Mouse (Mus musculus) liver, adult (tissue): ENCODE measurements at regions not wholly inside any gene's neighbourhood (a gene's known extent, or its start where the extent isn't known, plus 50 kb on each side); places are given as distances from the start of the nearest gene placed in this dataset.

Experiments
- GATA4 ChIP-seq: IDR thresholded peaks from 2 replicates; pipeline ENCODE4 v1.6.1; 2014; ENCODE audit warnings: mild to moderate bottlenecking, low read length; ENCODE audit not compliant: insufficient replicate concordance

GRCm38 (mm10) chrX:12323268-12323667, 163.1 kb upstream of the Bcor start:
- no peak for TF ChIP-seq GATA4

- TF ChIP-seq GATA4: no peak
Measured at GRCm38 (mm10) chrX:12323812-12324211, 163.7 kb upstream of the Bcor start.

- no peak for TF ChIP-seq GATA4
Measured at GRCm38 (mm10) chrX:12327464-12327863, 167.3 kb upstream of the Bcor start.

- TF ChIP-seq GATA4: no peak
Measured at GRCm38 (mm10) chrX:12340561-12340960, 180.4 kb upstream of the Bcor start.

GRCm38 (mm10) chrX:12341356-12341965, 181.3 kb upstream of the Bcor start:
- TF ChIP-seq GATA4: no peak

GRCm38 (mm10) chrX:12344805-12345555, 184.8 kb upstream of the Bcor start:
- no peak for TF ChIP-seq GATA4

- TF ChIP-seq GATA4: no peak
Measured at GRCm38 (mm10) chrX:12346856-12347255, 186.7 kb upstream of the Bcor start.

GRCm38 (mm10) chrX:12348117-12348516, 188.0 kb upstream of the Bcor start:
- TF ChIP-seq GATA4: no peak

GRCm38 (mm10) chrX:12354875-12355274, 194.7 kb upstream of the Bcor start:
- TF ChIP-seq GATA4: no peak

- TF ChIP-seq GATA4: no peak
Measured at GRCm38 (mm10) chrX:12358026-12358425, 197.9 kb upstream of the Bcor start.

- no peak for TF ChIP-seq GATA4
Measured at GRCm38 (mm10) chrX:12365582-12366323, 205.6 kb upstream of the Bcor start.

- no peak for TF ChIP-seq GATA4
Measured at GRCm38 (mm10) chrX:12366801-12367200, 206.6 kb upstream of the Bcor start.

GRCm38 (mm10) chrX:12373670-12374069, 213.5 kb upstream of the Bcor start:
- no peak for TF ChIP-seq GATA4

- TF ChIP-seq GATA4: no peak
Measured at GRCm38 (mm10) chrX:12375796-12376195, 211.8 kb upstream of the Atp6ap2 start.

GRCm38 (mm10) chrX:12376238-12376980, 211.2 kb upstream of the Atp6ap2 start:
- no peak for TF ChIP-seq GATA4
